Mouse (Mus musculus) ES-Bruce4 (cell line): ENCODE results near the gene Zfp786. TPM values are rescaled to one million over a fixed set of nuclear protein-coding genes. Genes with fewer than 3 reads are reported as not detected.

Experiments used
- H3K27ac ChIP-seq: 2 replicates; pipeline ENCODE4 v1.5.1; 2012; ENCODE audit warnings: low read length, inconsistent platforms; ENCODE audit not compliant: insufficient read depth
- H3K27me3 ChIP-seq: 2 replicates; pipeline ENCODE4 v1.6.1; 2012; ENCODE audit warnings: mild to moderate bottlenecking, low read length, inconsistent platforms; ENCODE audit not compliant: control insufficient read depth, poor library complexity, insufficient read depth, severe bottlenecking
- H3K36me3 ChIP-seq: 2 replicates; pipeline ENCODE4 v1.6.1; 2012; ENCODE audit warnings: inconsistent platforms, mild to moderate bottlenecking, low read length, moderate library complexity; ENCODE audit not compliant: control insufficient read depth, poor library complexity, insufficient read depth, severe bottlenecking
- H3K4me1 ChIP-seq: one replicate; pipeline ENCODE4 v1.8.1; 2011; ENCODE audit warnings: low read length; ENCODE audit not compliant: control insufficient read depth, insufficient read depth
- H3K4me3 ChIP-seq: 2 replicates; pipeline ENCODE4 v1.5.1; 2011; ENCODE audit warnings: low read depth, mild to moderate bottlenecking, low read length
- H3K9ac ChIP-seq: 2 replicates; pipeline ENCODE4 v1.6.1; 2012; ENCODE audit warnings: low read depth, mild to moderate bottlenecking, inconsistent platforms; ENCODE audit not compliant: poor library complexity, severe bottlenecking
- H3K9me3 ChIP-seq: replicated peaks from 2 replicates; pipeline ENCODE4 v1.6.1; 2012; ENCODE audit warnings: mild to moderate bottlenecking, low read length, inconsistent platforms; ENCODE audit not compliant: control insufficient read depth, poor library complexity, insufficient read depth, severe bottlenecking
- CTCF ChIP-seq: IDR thresholded peaks from one replicate; pipeline ENCODE4 v1.8.1; 2011; ENCODE audit warnings: low read depth, low read length
- EP300 ChIP-seq: IDR thresholded peaks from 2 replicates; pipeline ENCODE4 v1.6.1; 2011; ENCODE audit warnings: low read depth, low read length; ENCODE audit not compliant: insufficient read depth
- POLR2A ChIP-seq: IDR thresholded peaks from one replicate; pipeline ENCODE4 v1.8.1; 2011; ENCODE audit warnings: low read length; ENCODE audit not compliant: insufficient read depth
- polyA plus RNA-seq: library from polyadenylated mRNA; stranded (reverse); fragments of >200 nt; gene quantifications from 2 replicates; pipeline ENCODE4 v1.2.4, GENCODE M21; 2011; ENCODE audit warnings: low read depth; ENCODE audit not compliant: missing spikeins, insufficient read depth, insufficient read length

Zfp786 gene
- polyA plus RNA-seq, 1 experiment: 0.67 TPM

- no peaks in the 10 kb centered on the region for H3K4me1 ChIP-seq
- no peak overlapping the region for H3K9ac ChIP-seq
- H3K9me3 ChIP-seq: no peaks in the 10 kb centered on the region
- H3K36me3 ChIP-seq: peaks cover 33% of the 10 kb centered on the region
- TF ChIP-seq EP300: no peak
- peak; percentile 55 for TF ChIP-seq CTCF
- H3K27me3 ChIP-seq: no peaks in the 10 kb centered on the region
- no peak overlapping the region for H3K27ac ChIP-seq
- no peak overlapping the region for H3K4me3 ChIP-seq
Observed at GRCm38 (mm10) chr6:47794106-47794830, 36.4 kb downstream of the Zfp786 start.

DNA sequence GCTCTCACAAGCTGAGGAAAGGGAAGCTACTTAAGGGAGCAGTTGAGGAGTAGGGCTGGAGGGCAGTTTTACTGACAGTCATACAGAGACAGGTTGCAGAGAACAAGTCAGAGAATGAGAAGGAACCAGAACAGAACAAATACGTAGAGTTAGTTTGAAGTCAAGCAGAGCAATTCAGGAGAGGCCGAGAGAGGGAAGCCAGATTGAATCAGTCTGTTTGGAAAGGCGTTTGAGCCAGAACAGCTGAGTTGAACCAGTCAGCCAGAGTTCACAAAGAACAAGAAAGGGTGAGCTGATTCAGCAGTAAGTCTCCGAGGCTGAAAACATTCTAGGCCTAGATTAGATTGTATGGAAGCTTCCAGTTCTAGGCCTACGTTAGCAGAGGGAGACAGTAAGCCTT, 37.4 kb downstream of the Zfp786 start:
- Histone ChIP-seq H3K9me3 (no peaks in the 10 kb centered on the region), H3K9ac (no peak overlapping the region), H3K27me3 (no peaks in the 10 kb centered on the region), H3K27ac (no peak overlapping the region), H3K36me3 (peaks cover 29% of the 10 kb centered on the region), H3K4me3 (no peak overlapping the region), H3K4me1 (no peaks in the 10 kb centered on the region)
- TF ChIP-seq POLR2A (no peak), EP300 (no peak), CTCF (no peak)

DNA sequence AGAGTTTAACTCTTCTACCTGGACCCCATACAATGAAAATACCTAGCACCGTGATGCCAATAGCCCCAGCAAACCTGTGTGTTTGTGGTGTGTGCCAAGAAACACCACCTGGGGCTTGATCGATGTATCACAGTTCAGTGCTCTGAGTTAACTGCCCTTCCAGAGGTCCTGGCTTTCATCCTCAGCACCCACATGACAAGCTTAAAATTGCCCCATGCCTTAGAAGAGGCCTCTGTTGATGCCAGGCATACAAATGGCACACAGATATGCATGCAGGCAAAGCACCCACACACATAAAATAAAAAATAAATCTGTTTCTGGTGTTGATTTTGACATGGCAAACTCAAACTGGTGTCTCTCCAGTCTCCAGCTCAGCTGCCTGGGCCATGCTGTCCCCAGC, 38.1 kb downstream of the Zfp786 start:
- Histone ChIP-seq H3K27me3 (no peaks in the 10 kb centered on the region), H3K4me1 (no peaks in the 10 kb centered on the region), H3K4me3 (no peak overlapping the region), H3K9ac (no peak overlapping the region), H3K36me3 (peaks cover 22% of the 10 kb centered on the region), H3K27ac (no peak overlapping the region), H3K9me3 (no peaks in the 10 kb centered on the region)
- TF ChIP-seq POLR2A (no peak), CTCF (no peak), EP300 (no peak)

DNA sequence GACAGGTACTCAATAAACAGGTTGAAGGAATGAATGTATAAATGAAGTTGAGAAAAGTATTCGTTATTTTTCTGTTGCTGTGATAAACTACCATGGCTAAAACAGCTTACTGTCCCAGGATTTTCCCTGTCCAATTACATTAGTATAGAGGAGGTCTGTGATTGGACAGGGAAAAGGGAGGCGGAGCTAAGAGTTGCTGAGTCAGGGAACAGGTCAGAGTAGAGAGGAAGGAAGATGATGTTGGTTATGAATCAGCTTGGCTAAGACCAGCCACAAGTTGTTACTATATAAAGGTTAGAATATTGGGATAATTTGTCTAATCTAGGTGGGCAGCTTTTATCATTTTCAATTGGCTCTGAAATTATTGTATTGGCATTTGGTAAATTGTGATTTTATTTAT, 39.9 kb downstream of the Zfp786 start:
- H3K36me3 ChIP-seq: peaks cover 9% of the 10 kb centered on the region
- H3K27me3 ChIP-seq: no peaks in the 10 kb centered on the region
- no peaks in the 10 kb centered on the region for H3K9me3 ChIP-seq
- no peaks in the 10 kb centered on the region for H3K4me1 ChIP-seq
- H3K4me3 ChIP-seq: no peak overlapping the region
- TF ChIP-seq EP300 (no peak), POLR2A (no peak), CTCF (no peak)
- peak overlapping the region; percentile 40; the same call in 1 of the 2 replicates for H3K9ac ChIP-seq
- no peak overlapping the region for H3K27ac ChIP-seq

DNA sequence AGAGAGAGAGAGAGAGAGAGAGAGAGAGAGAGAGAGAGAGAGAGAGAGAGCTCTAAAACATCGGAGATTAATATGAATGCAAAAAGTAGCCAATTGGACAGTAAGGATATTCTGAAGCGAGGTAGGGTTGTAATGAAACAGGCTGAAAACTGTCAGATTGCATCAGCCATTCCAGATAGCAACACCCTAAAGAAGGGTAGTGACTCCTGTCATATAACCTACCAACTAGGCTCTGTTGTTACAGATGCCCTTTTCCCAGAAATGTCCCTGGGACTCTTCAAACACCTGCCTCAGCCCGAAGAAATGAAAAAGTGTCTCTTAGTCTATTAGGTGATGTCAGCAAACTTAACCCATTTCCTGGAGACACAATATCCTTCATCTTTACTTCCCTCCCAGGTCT, 41.8 kb downstream of the Zfp786 start:
- H3K4me1 ChIP-seq: no peaks in the 10 kb centered on the region
- H3K4me3 ChIP-seq: peak overlapping the region; percentile 69
- no peaks in the 10 kb centered on the region for H3K9me3 ChIP-seq
- H3K27ac ChIP-seq: peak overlapping the region; percentile 46
- H3K36me3 ChIP-seq: no peaks in the 10 kb centered on the region
- peak overlapping the region; percentile 35 for H3K9ac ChIP-seq
- TF ChIP-seq EP300 (no peak), CTCF (no peak), POLR2A (no peak)
- H3K27me3 ChIP-seq: no peaks in the 10 kb centered on the region

GRCm38 (mm10) chr6:47787941-47788736, 42.5 kb downstream of the Zfp786 start:
- Histone ChIP-seq H3K27ac (peak overlapping the region; percentile 46), H3K27me3 (no peaks in the 10 kb centered on the region), H3K36me3 (no peaks in the 10 kb centered on the region), H3K9ac (peak overlapping the region; percentile 35), H3K9me3 (no peaks in the 10 kb centered on the region), H3K4me3 (peak overlapping the region; percentile 69), H3K4me1 (no peaks in the 10 kb centered on the region)
- TF ChIP-seq POLR2A (peak; percentile 65), EP300 (no peak), CTCF (no peak)
